Mouse (Mus musculus): ENCODE data around the gene Slc26a1. TPM values are rescaled to one million over a fixed set of nuclear protein-coding genes. Genes with fewer than 3 reads are reported as not detected.

The Slc26a1 gene
- polyA plus RNA-seq, 1 experiment from 2014 or later: 1.1 TPM

DNA sequence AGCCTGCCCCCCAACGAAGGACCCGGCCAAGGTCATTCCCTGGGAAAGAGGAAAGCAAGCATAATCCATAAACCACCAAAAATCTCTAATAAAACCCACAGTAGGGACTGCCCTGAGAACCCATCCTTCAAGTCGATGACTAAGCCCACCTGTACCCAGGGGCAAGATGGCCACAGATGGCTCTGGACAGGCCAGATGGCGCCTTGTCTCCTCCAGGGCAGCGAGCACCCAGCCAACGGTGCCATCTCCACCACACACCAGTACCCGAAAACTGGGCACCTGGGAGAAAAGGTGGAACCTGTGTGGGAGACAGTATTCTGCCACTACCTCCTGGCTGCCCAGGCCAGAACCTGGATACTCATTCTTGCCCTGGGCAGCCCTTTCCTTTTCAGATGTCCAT lies 25.0 kb downstream of the Slc26a1 start:
- 89% methylated on average over 7 of the region's 7 CpGs for WGBS
- H3K27me3 ChIP-seq (ENCODE audit: control insufficient read depth, insufficient read depth, low read length): no peaks in the 10 kb centered on the region
- peaks cover 8% of the 10 kb centered on the region; the same call in 1 of the 2 replicates for H3K36me3 ChIP-seq (ENCODE audit: control insufficient read depth, insufficient read depth, low read length)
- no peaks in the 10 kb centered on the region for H3K9me3 ChIP-seq (ENCODE audit: control insufficient read depth, low read length)
- ATAC-seq (replicated peaks; ENCODE audit: low FRiP score) (no peak), DNase-seq (ENCODE audit: low spot score) (peak; percentile 35)
- H3K4me3 ChIP-seq (ENCODE audit: low read depth, low read length): no peak overlapping the region
- H3K4me2 ChIP-seq (ENCODE audit: low read depth, low read length, severe bottlenecking): no peak overlapping the region
- H3K9ac ChIP-seq (ENCODE audit: low read length): no peak overlapping the region
- H3K4me1 ChIP-seq (replicated peaks; ENCODE audit: control insufficient read depth, insufficient read depth, low read length): no peaks in the 10 kb centered on the region
- H3K27ac ChIP-seq (ENCODE audit: low read depth, low read length): no peak overlapping the region

DNA sequence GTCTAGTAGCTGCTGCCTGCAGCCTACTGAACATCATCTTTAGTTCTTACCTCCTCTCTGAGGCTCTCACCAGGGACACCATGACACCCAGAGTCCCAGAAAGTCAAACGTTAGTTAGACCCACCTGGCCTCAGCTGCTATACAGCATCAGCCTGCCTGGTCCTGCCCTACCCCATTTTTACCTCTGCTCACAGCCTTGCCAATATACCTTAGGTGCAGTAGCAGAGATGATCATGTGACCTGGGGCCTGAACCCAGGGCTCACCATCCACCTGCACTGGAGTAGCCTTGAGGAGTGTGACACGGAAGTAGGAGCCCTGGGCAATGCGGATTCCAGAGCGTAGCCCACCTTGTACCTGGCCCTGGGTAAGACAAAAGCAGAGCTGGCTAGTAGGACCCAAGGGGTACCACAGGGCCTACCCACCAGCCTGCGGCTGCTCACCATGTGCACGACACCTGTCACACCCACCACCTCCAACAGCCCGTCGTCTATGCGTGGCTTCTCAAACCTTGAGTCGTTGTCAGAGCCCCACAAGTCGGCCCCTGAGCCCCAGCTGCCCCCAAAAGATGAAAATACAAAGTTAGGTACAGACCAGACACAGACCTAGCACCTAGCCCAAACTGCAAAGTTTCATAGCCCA lies 26.3 kb downstream of the Slc26a1 start:
- ATAC-seq (replicated peaks; ENCODE audit: low FRiP score) (no peak), DNase-seq (ENCODE audit: low spot score) (peak; percentile 48)
- WGBS: 89% methylated on average over 11 of the region's 11 CpGs
- peaks cover 6% of the 10 kb centered on the region; the same call in 1 of the 2 replicates for H3K36me3 ChIP-seq (ENCODE audit: control insufficient read depth, insufficient read depth, low read length)
- H3K4me1 ChIP-seq (replicated peaks; ENCODE audit: control insufficient read depth, insufficient read depth, low read length): no peaks in the 10 kb centered on the region
- no peak overlapping the region for H3K4me2 ChIP-seq (ENCODE audit: low read depth, low read length, severe bottlenecking)
- H3K27me3 ChIP-seq (ENCODE audit: control insufficient read depth, insufficient read depth, low read length): no peaks in the 10 kb centered on the region
- no peaks in the 10 kb centered on the region for H3K9me3 ChIP-seq (ENCODE audit: control insufficient read depth, low read length)
- no peak overlapping the region for H3K27ac ChIP-seq (ENCODE audit: low read depth, low read length)
- no peak overlapping the region for H3K9ac ChIP-seq (ENCODE audit: low read length)
- H3K4me3 ChIP-seq (ENCODE audit: low read depth, low read length): no peak overlapping the region

GRCm38 (mm10) chr5:108647820-108648465 lies 27.4 kb downstream of the Slc26a1 start:
- ATAC-seq (replicated peaks; ENCODE audit: low FRiP score): no peak
- no peaks in the 10 kb centered on the region for H3K27me3 ChIP-seq (ENCODE audit: control insufficient read depth, insufficient read depth, low read length)

DNA sequence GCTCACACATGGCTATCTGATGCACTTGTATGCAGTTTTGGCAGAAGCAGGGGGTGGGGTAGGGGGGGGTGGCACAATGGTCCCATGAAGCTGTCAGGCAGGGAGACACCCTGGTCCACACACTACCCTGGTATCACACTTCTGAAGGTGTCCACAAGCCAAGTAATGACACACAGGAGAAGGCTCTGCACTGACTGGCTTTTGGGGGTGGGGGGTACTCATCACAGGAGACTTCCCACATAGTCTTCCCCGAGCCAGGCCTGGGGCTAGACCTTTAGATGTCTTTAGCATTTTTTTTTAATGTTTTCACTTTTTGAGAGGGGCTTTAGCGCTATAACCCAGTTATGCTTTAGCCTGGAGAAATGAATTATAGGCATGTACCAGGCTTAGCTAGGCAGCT lies 28.1 kb downstream of the Slc26a1 start:
- Histone ChIP-seq H3K27ac (ENCODE audit: low read depth, low read length) (no peak overlapping the region), H3K9me3 (ENCODE audit: control insufficient read depth, low read length) (no peaks in the 10 kb centered on the region), H3K27me3 (ENCODE audit: control insufficient read depth, insufficient read depth, low read length) (no peaks in the 10 kb centered on the region), H3K4me2 (ENCODE audit: low read depth, low read length, severe bottlenecking) (no peak overlapping the region), H3K9ac (ENCODE audit: low read length) (no peak overlapping the region), H3K36me3 (ENCODE audit: control insufficient read depth, insufficient read depth, low read length) (peaks cover 3% of the 10 kb centered on the region; the same call in 1 of the 2 replicates), H3K4me3 (ENCODE audit: low read depth, low read length) (no peak overlapping the region), H3K4me1 (replicated peaks; ENCODE audit: control insufficient read depth, insufficient read depth, low read length) (no peaks in the 10 kb centered on the region)
- 90% methylated on average over 2 of the region's 2 CpGs for WGBS
- ATAC-seq (replicated peaks; ENCODE audit: low FRiP score) (no peak), DNase-seq (ENCODE audit: low spot score) (peak; percentile 44)

More at GRCm38 (mm10) chr5:108647820-108648465, 27.4 kb downstream of the Slc26a1 start:
- Histone ChIP-seq H3K27ac (ENCODE audit: low read depth, low read length) (no peak overlapping the region), H3K36me3 (ENCODE audit: control insufficient read depth, insufficient read depth, low read length) (peaks cover 3% of the 10 kb centered on the region; the same call in 1 of the 2 replicates), H3K9ac (ENCODE audit: low read length) (no peak overlapping the region), H3K4me2 (ENCODE audit: low read depth, low read length, severe bottlenecking) (no peak overlapping the region), H3K4me1 (replicated peaks; ENCODE audit: control insufficient read depth, insufficient read depth, low read length) (no peaks in the 10 kb centered on the region), H3K9me3 (ENCODE audit: control insufficient read depth, low read length) (no peaks in the 10 kb centered on the region), H3K4me3 (ENCODE audit: low read depth, low read length) (no peak overlapping the region)
- DNase-seq (ENCODE audit: low spot score): no peak
- 86% methylated on average over 2 of the region's 2 CpGs for WGBS

- no peak for ATAC-seq (replicated peaks; ENCODE audit: low FRiP score)
- H3K36me3 ChIP-seq (ENCODE audit: control insufficient read depth, insufficient read depth, low read length): peaks cover 3% of the 10 kb centered on the region; the same call in 1 of the 2 replicates
- H3K9me3 ChIP-seq (ENCODE audit: control insufficient read depth, low read length): no peaks in the 10 kb centered on the region
- H3K27ac ChIP-seq (ENCODE audit: low read depth, low read length): no peak overlapping the region
- H3K27me3 ChIP-seq (ENCODE audit: control insufficient read depth, insufficient read depth, low read length): no peaks in the 10 kb centered on the region
- H3K4me1 ChIP-seq (replicated peaks; ENCODE audit: control insufficient read depth, insufficient read depth, low read length): no peaks in the 10 kb centered on the region
- no peak overlapping the region for H3K9ac ChIP-seq (ENCODE audit: low read length)
- WGBS: 91% methylated on average over 3 of the region's 3 CpGs
- DNase-seq (ENCODE audit: low spot score): peak; percentile 41
- no peak overlapping the region for H3K4me3 ChIP-seq (ENCODE audit: low read depth, low read length)
- H3K4me2 ChIP-seq (ENCODE audit: low read depth, low read length, severe bottlenecking): no peak overlapping the region
Observed at GRCm38 (mm10) chr5:108646343-108646660, 29.1 kb downstream of the Slc26a1 start.

DNA sequence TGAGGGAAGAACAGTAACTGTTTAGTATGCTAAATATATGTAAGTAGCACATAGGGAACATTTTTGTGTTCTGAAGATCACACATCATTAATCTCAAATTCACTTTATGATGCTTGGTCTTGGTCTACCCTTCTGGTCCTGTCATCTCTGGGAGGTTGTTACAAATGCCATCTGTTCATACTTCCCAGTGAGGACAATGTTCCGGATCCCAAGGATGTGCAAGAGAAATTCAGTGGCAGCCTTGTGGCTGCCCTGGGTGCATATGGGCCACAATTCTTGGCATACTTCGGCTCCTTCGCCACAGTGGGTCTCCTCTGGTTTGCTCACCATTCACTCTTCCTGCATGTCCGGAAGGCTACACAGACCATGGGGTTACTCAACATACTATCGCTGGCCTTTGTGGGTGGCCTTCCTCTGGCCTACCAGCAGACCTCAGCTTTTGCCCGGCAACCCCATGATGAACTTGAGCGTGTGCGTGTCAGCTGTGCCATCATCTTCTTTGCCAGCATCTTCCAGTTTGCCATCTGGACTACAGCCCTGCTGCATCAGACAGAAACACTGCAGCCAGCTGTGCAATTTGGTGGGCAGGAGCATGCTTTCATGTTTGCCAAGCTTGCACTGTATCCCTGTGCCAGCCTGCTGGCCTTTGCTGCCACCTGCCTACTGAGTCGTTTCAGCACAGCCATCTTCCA lies 29.6 kb downstream of the Slc26a1 start:
- H3K9ac ChIP-seq (ENCODE audit: low read length): no peak overlapping the region
- ATAC-seq (replicated peaks; ENCODE audit: low FRiP score): no peak
- DNase-seq (ENCODE audit: low spot score): peak; percentile 35
- peaks cover 3% of the 10 kb centered on the region; the same call in 1 of the 2 replicates for H3K36me3 ChIP-seq (ENCODE audit: control insufficient read depth, insufficient read depth, low read length)
- H3K27me3 ChIP-seq (ENCODE audit: control insufficient read depth, insufficient read depth, low read length): no peaks in the 10 kb centered on the region
- no peak overlapping the region for H3K4me2 ChIP-seq (ENCODE audit: low read depth, low read length, severe bottlenecking)
- no peaks in the 10 kb centered on the region for H3K9me3 ChIP-seq (ENCODE audit: control insufficient read depth, low read length)
- H3K4me1 ChIP-seq (replicated peaks; ENCODE audit: control insufficient read depth, insufficient read depth, low read length): no peaks in the 10 kb centered on the region
- no peak overlapping the region for H3K4me3 ChIP-seq (ENCODE audit: low read depth, low read length)
- 93% methylated on average over 9 of the region's 9 CpGs for WGBS
- H3K27ac ChIP-seq (ENCODE audit: low read depth, low read length): no peak overlapping the region

- H3K9me3 ChIP-seq (ENCODE audit: control insufficient read depth, low read length): no peaks in the 10 kb centered on the region
- ATAC-seq (replicated peaks; ENCODE audit: low FRiP score): no peak
- H3K27ac ChIP-seq (ENCODE audit: low read depth, low read length): no peak overlapping the region
- no peak overlapping the region for H3K4me2 ChIP-seq (ENCODE audit: low read depth, low read length, severe bottlenecking)
- no peak overlapping the region for H3K9ac ChIP-seq (ENCODE audit: low read length)
- no peaks in the 10 kb centered on the region for H3K4me1 ChIP-seq (replicated peaks; ENCODE audit: control insufficient read depth, insufficient read depth, low read length)
- no peak for DNase-seq (ENCODE audit: low spot score)
- H3K36me3 ChIP-seq (ENCODE audit: control insufficient read depth, insufficient read depth, low read length): no peaks in the 10 kb centered on the region; the same call in 1 of the 2 replicates
- H3K27me3 ChIP-seq (ENCODE audit: control insufficient read depth, insufficient read depth, low read length): no peaks in the 10 kb centered on the region
- 88% methylated on average over 2 of the region's 2 CpGs for WGBS
- H3K4me3 ChIP-seq (ENCODE audit: low read depth, low read length): no peak overlapping the region
Observed at GRCm38 (mm10) chr5:108643674-108644073, 31.7 kb downstream of the Slc26a1 start.

DNA sequence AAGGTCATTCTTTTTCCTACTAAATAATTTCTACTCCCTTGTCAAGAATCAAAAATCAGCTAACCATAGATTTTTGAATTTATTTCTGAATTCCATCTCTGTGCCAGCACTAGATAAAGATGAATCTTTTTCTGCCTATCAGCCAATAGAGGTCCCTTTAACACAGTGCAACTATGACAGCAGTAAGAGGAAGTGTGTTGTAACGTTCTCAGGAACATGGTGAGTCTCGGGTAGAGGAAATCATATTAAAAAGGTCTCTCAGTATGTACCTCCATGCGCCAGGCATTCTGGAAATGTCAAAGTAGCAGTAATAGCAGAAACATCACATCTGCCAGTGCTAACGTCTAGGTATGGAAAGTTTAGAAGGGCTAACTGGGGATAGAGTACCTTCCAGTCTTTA lies 39.2 kb downstream of the Slc26a1 start:
- no peaks in the 10 kb centered on the region for H3K4me1 ChIP-seq (replicated peaks; ENCODE audit: control insufficient read depth, insufficient read depth, low read length)
- no peak overlapping the region for H3K27ac ChIP-seq (ENCODE audit: low read depth, low read length)
- no peaks in the 10 kb centered on the region for H3K36me3 ChIP-seq (ENCODE audit: control insufficient read depth, insufficient read depth, low read length)
- WGBS: 80% methylated on average over 4 of the region's 4 CpGs
- no peak overlapping the region for H3K9ac ChIP-seq (ENCODE audit: low read length)
- DNase-seq (ENCODE audit: low spot score): no peak
- no peaks in the 10 kb centered on the region for H3K27me3 ChIP-seq (ENCODE audit: control insufficient read depth, insufficient read depth, low read length)
- H3K9me3 ChIP-seq (ENCODE audit: control insufficient read depth, low read length): no peaks in the 10 kb centered on the region
- no peak for ATAC-seq (replicated peaks; ENCODE audit: low FRiP score)
- H3K4me3 ChIP-seq (ENCODE audit: low read depth, low read length): no peak overlapping the region
- no peak overlapping the region for H3K4me2 ChIP-seq (ENCODE audit: low read depth, low read length, severe bottlenecking)
